Mouse (Mus musculus): Measurements from ENCODE around the gene Neo1. TPM values are rescaled to one million over a fixed set of nuclear protein-coding genes. Genes with fewer than 3 reads are reported as not detected.
"Not testable (repeated sequence)": the region's sequence is repeated elsewhere in the genome, so short reads cannot be mapped to it uniquely, and the experiment has no call there.

The Neo1 gene
- total RNA-seq, 2 experiments from 2014 or later, result 40.7 to 45.0 TPM

- DNase-seq (ENCODE audit: low spot score), result no peak
- intact Hi-C loops (cut with DNase I), result no loop called here
These were observed 20.1 kb downstream of the Neo1 start for GRCm38 (mm10) chr9:59016060-59016719.

- DNase-seq (ENCODE audit: low spot score), result no peak
- intact Hi-C loops (cut with DNase I), result loop anchor here (1.0 to 2.0 kb wide), 2 partner anchors 255 to 269 kb away; no protein-coding TSS in a partner anchor
These were observed 22.9 kb downstream of the Neo1 start for GRCm38 (mm10) chr9:59013365-59013764.

- no peak for DNase-seq (ENCODE audit: low spot score)
- intact Hi-C loops (cut with DNase I), result no loop called here
These were observed 46.8 kb downstream of the Neo1 start for GRCm38 (mm10) chr9:58989255-58989928.

- intact Hi-C loops (cut with DNase I), result no loop called here
- no peak for DNase-seq (ENCODE audit: low spot score)
These were observed 57.2 kb downstream of the Neo1 start for GRCm38 (mm10) chr9:58979034-58979433.

GRCm38 (mm10) chr9:58971154-58971553 is 65.1 kb downstream of the Neo1 start:
- intact Hi-C loops (cut with DNase I), result not testable (repeated sequence)

GRCm38 (mm10) chr9:58967371-58967770 is 68.9 kb downstream of the Neo1 start:
- intact Hi-C loops (cut with DNase I), result no loop called here
- DNase-seq (ENCODE audit: low spot score), result no peak

More at GRCm38 (mm10) chr9:58971154-58971553, 65.1 kb downstream of the Neo1 start:
- DNase-seq (ENCODE audit: low spot score), result not testable (repeated sequence)

GRCm38 (mm10) chr9:58955507-58955906 is 80.7 kb downstream of the Neo1 start:
- DNase-seq (ENCODE audit: low spot score), result no peak

GRCm38 (mm10) chr9:58945910-58946309 is 90.3 kb downstream of the Neo1 start:
- intact Hi-C loops (cut with DNase I); DNase-seq (ENCODE audit: low spot score): not testable (repeated sequence)

More at GRCm38 (mm10) chr9:58955507-58955906, 80.7 kb downstream of the Neo1 start:
- intact Hi-C loops (cut with DNase I), result no loop called here

- DNase-seq (ENCODE audit: low spot score), result no peak
- intact Hi-C loops (cut with DNase I), result no loop called here
These were observed 101.5 kb downstream of the Neo1 start for GRCm38 (mm10) chr9:58934776-58935175.

- DNase-seq (ENCODE audit: low spot score), result no peak
- intact Hi-C loops (cut with DNase I), result no loop called here
These were observed 108.1 kb downstream of the Neo1 start for GRCm38 (mm10) chr9:58928103-58928502.

- no peak for DNase-seq (ENCODE audit: low spot score)
- intact Hi-C loops (cut with DNase I), result loop anchor here (5.0 to 10.0 kb wide), 2 partner anchors 369 to 662 kb away; no protein-coding TSS in a partner anchor
These were observed 133.2 kb downstream of the Neo1 start for GRCm38 (mm10) chr9:58902869-58903585.

- intact Hi-C loops (cut with DNase I), result loop anchor here (5.0 to 10.0 kb wide), 2 partner anchors 373 to 665 kb away; no protein-coding TSS in a partner anchor
- no peak for DNase-seq (ENCODE audit: low spot score)
These were observed 136.6 kb downstream of the Neo1 start for GRCm38 (mm10) chr9:58899602-58900001.

- no peak for DNase-seq (ENCODE audit: low spot score)
- intact Hi-C loops (cut with DNase I), result no loop called here
These were observed 144.2 kb downstream of the Neo1 start for GRCm38 (mm10) chr9:58891840-58892640.

GRCm38 (mm10) chr9:58890893-58891292 is 145.3 kb downstream of the Neo1 start:
- no peak for DNase-seq (ENCODE audit: low spot score)

GRCm38 (mm10) chr9:58889782-58890448 is 146.3 kb downstream of the Neo1 start:
- intact Hi-C loops (cut with DNase I), result no loop called here
- no peak for DNase-seq (ENCODE audit: low spot score)

More at GRCm38 (mm10) chr9:58890893-58891292, 145.3 kb downstream of the Neo1 start:
- intact Hi-C loops (cut with DNase I), result no loop called here

- no peak for DNase-seq (ENCODE audit: low spot score)
- intact Hi-C loops (cut with DNase I), result no loop called here
These were observed 153.6 kb downstream of the Neo1 start for GRCm38 (mm10) chr9:58882686-58883085.

GRCm38 (mm10) chr9:58879836-58880235 is 156.4 kb downstream of the Neo1 start:
- DNase-seq (ENCODE audit: low spot score), result no peak
- intact Hi-C loops (cut with DNase I), result loop anchor here (10.0 kb wide), 1 partner anchor 105 kb away; no protein-coding TSS in a partner anchor

- no peak for DNase-seq (ENCODE audit: low spot score)
- intact Hi-C loops (cut with DNase I), result loop anchor here (10.0 kb wide), 1 partner anchor 102 kb away; no protein-coding TSS in a partner anchor
These were observed 159.2 kb downstream of the Neo1 start for GRCm38 (mm10) chr9:58876946-58877625.

Measured in heart, postnatal 25 days (tissue).